Mouse (Mus musculus): ENCODE measurements around the gene Iqcm.

- TF ChIP-seq CTCF (IDR thresholded peaks at IDR 0.05; ENCODE audit: extremely low read depth, insufficient read length, insufficient replicate concordance, low read depth, low read length) = no peak
- no peak for TF ChIP-seq POLR2A (IDR thresholded peaks at IDR 0.05; ENCODE audit: low read depth, low read length)
These were observed 307.1 kb downstream of the Iqcm start for GRCm38 (mm10) chr8:75755596-75755995.
